Mouse (Mus musculus): ENCODE results near the gene Marveld2.

DNA sequence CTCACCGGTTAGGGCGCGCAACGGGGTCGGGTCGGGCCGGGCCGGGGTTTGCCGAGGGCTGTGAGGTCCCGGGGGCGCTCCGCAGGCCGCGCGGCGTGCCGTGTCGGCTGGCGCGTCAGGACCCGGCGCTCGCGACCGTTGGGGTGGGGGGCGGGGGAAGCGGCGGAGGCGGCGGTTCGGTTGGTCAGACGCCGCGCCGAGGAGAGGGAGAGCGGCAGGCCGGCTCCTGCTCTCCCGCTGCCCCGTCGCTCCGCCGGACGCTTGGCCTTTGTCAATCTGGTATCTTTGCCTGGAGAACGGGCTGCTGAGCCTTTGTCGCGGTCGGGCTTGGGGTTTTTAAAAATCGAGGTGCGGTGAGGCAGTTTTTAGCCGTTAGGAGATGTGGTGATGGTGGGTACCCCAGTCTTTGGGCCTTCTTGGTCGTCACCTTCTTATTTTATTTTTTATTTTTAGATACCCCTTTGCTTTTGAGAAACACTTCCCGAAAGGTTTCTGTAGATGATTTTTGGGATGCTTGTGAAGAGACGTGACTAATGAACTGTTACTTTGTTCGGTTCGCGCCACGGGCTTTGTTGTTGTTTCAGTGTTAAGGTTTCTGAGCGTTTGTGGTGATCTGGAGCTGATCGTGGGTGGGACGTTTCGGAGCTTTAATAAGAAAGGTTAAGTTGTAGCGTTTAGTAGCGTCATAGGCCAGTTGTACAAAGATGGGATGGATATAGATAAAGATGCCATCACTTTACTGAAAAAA is 34.8 kb upstream of the Marveld2 start, which contains the start of gene Taf9:
- TF ChIP-seq EP300 (IDR thresholded peaks at IDR 0.05; ENCODE audit: low read depth), result no peak
- TF ChIP-seq CTCF (IDR thresholded peaks at IDR 0.05; ENCODE audit: low read depth), result no peak

Data from liver, postnatal 0 days (tissue).